Mouse (Mus musculus) embryonic fibroblast, embryonic 13.5 days (primary cell): ENCODE results near the gene Mlycd.

Source experiments
- CTCF ChIP-seq: IDR thresholded peaks from 2 replicates; pipeline ENCODE4 v1.5.1; 2011; ENCODE audit warnings: mild to moderate bottlenecking, control low read depth, low read length, moderate library complexity, borderline replicate concordance; ENCODE audit not compliant: insufficient read depth
- POLR2A ChIP-seq: IDR thresholded peaks from 2 replicates; pipeline ENCODE4 v1.6.1; 2011; ENCODE audit warnings: low read depth, mild to moderate bottlenecking, control low read depth, low read length, moderate library complexity

DNA sequence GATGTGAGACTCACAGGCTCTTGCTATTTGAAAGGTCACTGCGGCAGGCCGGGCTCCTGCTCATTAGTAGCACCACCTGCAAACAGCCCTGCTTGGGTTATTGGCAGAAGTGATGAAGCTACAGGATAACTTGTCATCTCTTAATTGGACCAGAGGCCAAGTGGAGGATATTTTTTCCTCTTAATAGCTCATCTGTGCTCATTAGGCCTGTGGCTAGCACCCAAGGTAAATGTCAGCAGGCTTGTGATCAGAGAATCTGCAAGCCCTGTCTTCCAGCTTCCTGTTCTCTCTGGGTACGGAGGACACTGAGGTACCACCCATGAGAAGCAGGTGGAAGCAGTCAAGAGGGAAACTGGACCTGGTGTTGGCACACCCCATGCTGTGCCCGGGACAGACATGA, 56.5 kb downstream of the Mlycd start:
- TF ChIP-seq POLR2A (no peak), CTCF (no peak)
